Mouse (Mus musculus) forebrain, postnatal 0 days (tissue): Measurements from ENCODE around the gene F13b. TPM values are rescaled to one million over a fixed set of nuclear protein-coding genes. Genes with fewer than 3 reads are reported as not detected.

Experiments used
- ATAC-seq: fragments of 200-750 bp; cut with Nextera tagmentation; 2 replicates; pipeline ENCODE4 v1.8.0; 2017; ENCODE audit warnings: mild to moderate bottlenecking, moderate library complexity
- DNase-seq: peaks from one replicate; pipeline ENCODE4 v3.0.0-alpha.2; 2015
- H3K27ac ChIP-seq: fragments of 300-500 bp; sonication (generic); 2 replicates; pipeline ENCODE4 v1.5.1; 2014; ENCODE audit warnings: low read depth, mild to moderate bottlenecking, antibody characterized with exemption, low read length, moderate library complexity, mixed read lengths
- H3K27me3 ChIP-seq: fragments of 300-500 bp; sonication (generic); 2 replicates; pipeline ENCODE4 v1.6.1; 2014; ENCODE audit warnings: mild to moderate bottlenecking, low read length, mixed read lengths; ENCODE audit not compliant: insufficient read depth
- H3K36me3 ChIP-seq: fragments of 300-500 bp; sonication (generic); 2 replicates; pipeline ENCODE4 v1.6.1; 2014; ENCODE audit warnings: mild to moderate bottlenecking, moderate library complexity; ENCODE audit not compliant: insufficient read depth
- H3K4me1 ChIP-seq: fragments of 300-500 bp; sonication (generic); 2 replicates; pipeline ENCODE4 v1.6.1; 2014; ENCODE audit warnings: antibody characterized with exemption; ENCODE audit not compliant: insufficient read depth
- H3K4me2 ChIP-seq: fragments of 300-500 bp; sonication (generic); 2 replicates; pipeline ENCODE4 v1.6.1; 2014; ENCODE audit warnings: low read depth, mild to moderate bottlenecking, moderate library complexity
- H3K4me3 ChIP-seq: fragments of 300-500 bp; sonication (generic); 2 replicates; pipeline ENCODE4 v1.5.1; 2014; ENCODE audit warnings: low read depth, low read length, mixed read lengths
- H3K9ac ChIP-seq: fragments of 300-500 bp; sonication (generic); 2 replicates; pipeline ENCODE4 v1.6.1; 2014; ENCODE audit warnings: mild to moderate bottlenecking
- H3K9me3 ChIP-seq: fragments of 300-500 bp; sonication (generic); 2 replicates; pipeline ENCODE4 v1.6.1; 2016; ENCODE audit warnings: low read length
- CTCF ChIP-seq: sonication (generic); IDR thresholded peaks from 2 replicates; pipeline ENCODE4 v1.5.1; 2016; ENCODE audit warnings: antibody characterized with exemption, control low read depth, low read depth
- WGBS: fragments of 180-500 bp; shearing (Covaris S2); extraction: QIAGEN DNeasy Blood & Tissue Kit; methylation state at CpG from one replicate; pipeline ENCODE4 v1.1.7; 2014; 5-methylcytosine and 5-hydroxymethylcytosine counted together
- polyA plus RNA-seq: library from polyadenylated mRNA; unstranded; fragments of >200 nt; fragmentation: Nextera tagmentation; extraction: Ambion mirVana; gene quantifications from 2 replicates; pipeline ENCODE4 v1.2.1, GENCODE M21; 2015
- total RNA-seq: library from RNA; depleted of rRNA; stranded (reverse); fragments of >200 nt; gene quantifications from 2 replicates; pipeline ENCODE4 v1.2.3, GENCODE M21; 2014; rRNA removed

The F13b gene
- total and polyA plus RNA-seq, 2 experiments from 2014 or later, result not detected

DNA sequence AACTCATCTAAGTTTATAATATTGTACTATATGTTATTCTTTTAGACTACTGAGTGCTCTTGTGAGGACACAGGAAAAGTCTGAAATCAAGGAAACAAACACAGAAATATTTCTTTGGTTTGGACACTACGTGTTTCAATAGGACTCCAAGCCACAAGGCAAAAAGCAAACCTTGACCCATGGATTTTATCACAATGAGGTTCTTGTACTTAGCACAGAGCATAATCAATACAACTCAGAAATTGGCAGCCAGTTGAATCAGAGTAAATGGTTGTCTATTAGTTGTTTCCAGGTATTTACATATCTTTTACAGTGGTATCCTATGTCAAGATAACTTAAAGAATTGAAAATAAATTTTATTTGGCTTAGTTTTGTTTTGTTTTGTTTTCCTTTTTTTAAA lies 49.8 kb downstream of the F13b start:
- H3K27ac ChIP-seq, result no peak overlapping the region
- no peaks in the 10 kb centered on the region for H3K9me3 ChIP-seq
- H3K4me2 ChIP-seq, result no peak overlapping the region
- no peaks in the 10 kb centered on the region for H3K27me3 ChIP-seq
- DNase-seq, result no peak
- no peaks in the 10 kb centered on the region for H3K36me3 ChIP-seq
- H3K4me1 ChIP-seq, result no peaks in the 10 kb centered on the region
- no peak for TF ChIP-seq CTCF
- ATAC-seq, result no peak
- H3K9ac ChIP-seq, result no peak overlapping the region
- 85% methylated on average over 1 of the region's 1 CpGs for WGBS
- no peak overlapping the region for H3K4me3 ChIP-seq

DNA sequence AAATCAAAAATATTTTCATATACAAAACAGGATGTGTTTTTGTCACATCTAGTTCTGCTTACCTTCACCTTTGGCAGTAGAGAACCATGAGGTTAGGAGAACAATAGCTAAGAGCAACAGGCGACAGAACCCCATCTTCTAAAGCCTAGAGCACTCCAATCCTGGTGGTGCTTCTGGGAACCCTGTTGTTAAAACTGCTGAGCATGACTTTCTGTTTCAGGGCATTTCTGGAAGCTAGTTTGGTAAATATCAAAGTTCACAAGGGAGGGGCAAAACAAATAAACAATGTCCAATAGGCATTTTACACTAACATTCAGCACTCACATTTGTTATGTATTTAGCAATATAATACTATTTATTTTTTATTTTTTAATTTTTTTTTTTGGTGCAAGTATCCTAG lies 58.5 kb downstream of the F13b start, which contains the start of gene Cfhr1:
TSS of gene Cfhr1 (minus strand) at position 249 of the 400 bp plus-strand sequence.
- H3K9ac ChIP-seq, result no peak within 1 kb of the TSS
- ATAC-seq, result no peak
- H3K27me3 ChIP-seq, result no peaks in the 10 kb centered on the region
- TF ChIP-seq CTCF, result no peak
- no peak within 1 kb of the TSS for H3K27ac ChIP-seq
- H3K36me3 ChIP-seq, result no peaks in the 10 kb centered on the region
- no peak for DNase-seq
- no peaks in the 10 kb centered on the region for H3K4me1 ChIP-seq
- no peak within 1 kb of the TSS for H3K4me3 ChIP-seq
- 68% methylated on average over 1 of the region's 1 CpGs for WGBS
- H3K4me2 ChIP-seq, result no peak within 1 kb of the TSS
- no peaks in the 10 kb centered on the region for H3K9me3 ChIP-seq

Other genes with a start within 250 kb of the F13b start
- 3.2 and 4.8 TPM in 2 replicates for gene Crb1, start 124.6 kb upstream of the F13b start, total RNA-seq
- gene Crb1, start 124.6 kb upstream of the F13b start, polyA plus RNA-seq, result 0.67 and 1.1 TPM in 2 replicates
- 47.6 and 57.3 TPM in 2 replicates for gene Zbtb41, start 79.4 kb upstream of the F13b start, total RNA-seq
- gene Zbtb41, start 79.4 kb upstream of the F13b start, polyA plus RNA-seq, result 7.3 and 10.9 TPM in 2 replicates
- gene Aspm, start 46.9 kb upstream of the F13b start, total RNA-seq, result 3.2 and 5.4 TPM in 2 replicates
- gene Aspm, start 46.9 kb upstream of the F13b start, polyA plus RNA-seq, result 1.2 and 1.7 TPM in 2 replicates
- gene Cfhr1, start 58.6 kb downstream of the F13b start, total RNA-seq, result not detected in 2 replicates
- not detected in 2 replicates for gene Cfhr1, start 58.6 kb downstream of the F13b start, polyA plus RNA-seq